In genomic region chr7:142060931-142061565, GRCm38 (mm10) we compare ENCODE assay signal across 8 mouse cellular contexts. TPM values are rescaled to one million over a fixed set of nuclear protein-coding genes. Genes with fewer than 3 reads are reported as not detected.
DNase-seq lines count a peak whose midpoint lies in the region; ATAC-seq and TF ChIP-seq lines count a peak whose summit lies in the region.

Mob2 (minus strand) TSS chr7:142061065.

- no peaks in the 10 kb centered on the region for H3K9me3 ChIP-seq in G1E (replicated peaks)
- H3K9me3 ChIP-seq in forebrain, postnatal 0 days (ENCODE audit: low read length) = no peaks in the 10 kb centered on the region
- no peaks in the 10 kb centered on the region for H3K9me3 ChIP-seq in neural tube, embryonic 14.5 days (ENCODE audit: control insufficient read depth, low read length)

- WGBS in cerebellum, adult 2 months = under 1% methylated on average over 48 of the region's 49 CpGs
- WGBS in forebrain, postnatal 0 days = under 1% methylated on average over 48 of the region's 49 CpGs
- WGBS in neural tube, embryonic 14.5 days = under 1% methylated on average over 45 of the region's 49 CpGs

- peak; percentile 86 for DNase-seq in G1E (ENCODE audit: low spot score)
- DNase-seq in cerebellum, adult 2 months = peak; percentile 94
- DNase-seq in forebrain, postnatal 0 days = peak; percentile 87
- peak; percentile 94 to 95 for DNase-seq in heart, postnatal 36 days
- peak; percentile 87 to 91 for DNase-seq in layer of hippocampus, adult 18-20 months (ENCODE audit: low spot score in 2 of 2)
- DNase-seq in lung, adult 18-20 months = peak; percentile 91 to 92

- peaks cover 31% of the 10 kb centered on the region for H3K36me3 ChIP-seq in G1E (replicated peaks)
- peaks cover 5% of the 10 kb centered on the region; the same call in 1 of the 2 replicates for H3K36me3 ChIP-seq in forebrain, postnatal 0 days (ENCODE audit: insufficient read depth)
- no peaks in the 10 kb centered on the region for H3K36me3 ChIP-seq in neural tube, embryonic 14.5 days (ENCODE audit: control insufficient read depth, insufficient read depth, low read length)
- no peaks in the 10 kb centered on the region for H3K36me3 ChIP-seq in testis, adult 2 months (ENCODE audit: control insufficient read depth, insufficient read depth, low read length)

- peak; percentile 87 for ATAC-seq in G1E (ENCODE audit: extremely low read depth, insufficient number of reproducible peaks, low FRiP score, poor library complexity, severe bottlenecking)
- ATAC-seq in forebrain, postnatal 0 days = peak; percentile 98
- peak; percentile 96 for ATAC-seq in neural tube, embryonic 14.5 days (ENCODE audit: low read depth)

- intact Hi-C loops in heart, postnatal 36 days (cut with DNase I) = loop anchor here (2.0 to 5.0 kb wide), 3 partner anchors 20 to 44 kb away; partner anchors contain the start of gene Dusp8

- H3K27ac ChIP-seq in cerebellum, adult 2 months (ENCODE audit: insufficient read depth, low read length) = peak within 1 kb of the TSS; percentile 69
- H3K27ac ChIP-seq in forebrain, postnatal 0 days (ENCODE audit: low read depth, low read length) = peak within 1 kb of the TSS; percentile 67
- peak within 1 kb of the TSS; percentile 63 for H3K27ac ChIP-seq in neural tube, embryonic 14.5 days (ENCODE audit: low read depth, low read length)
- peak within 1 kb of the TSS; percentile 71 for H3K27ac ChIP-seq in testis, adult 2 months (ENCODE audit: control insufficient read depth, insufficient read depth, low read depth, low read length)

- peak within 1 kb of the TSS; percentile 89 for H3K4me3 ChIP-seq in G1E (ENCODE audit: low read depth, low read length)
- H3K4me3 ChIP-seq in cerebellum, adult 2 months (replicated peaks; ENCODE audit: insufficient read depth, low read depth, low read length) = peak within 1 kb of the TSS; percentile 68
- peak within 1 kb of the TSS; percentile 87 for H3K4me3 ChIP-seq in forebrain, postnatal 0 days (ENCODE audit: low read depth, low read length)
- H3K4me3 ChIP-seq in neural tube, embryonic 14.5 days (ENCODE audit: low read depth, low read length) = peak within 1 kb of the TSS; percentile 94
- peak within 1 kb of the TSS; percentile 93 for H3K4me3 ChIP-seq in testis, adult 2 months (ENCODE audit: control insufficient read depth, low read depth, low read length)

- no peak for TF ChIP-seq CTCF in G1E (IDR thresholded peaks at IDR 0.05; ENCODE audit: low read depth, low read length)
- no peak for TF ChIP-seq CTCF in cerebellum, adult 2 months (IDR thresholded peaks at IDR 0.05; ENCODE audit: borderline replicate concordance, insufficient read depth, low read depth, low read length)
- no peak for TF ChIP-seq CTCF in forebrain, postnatal 0 days (IDR thresholded peaks at IDR 0.05; ENCODE audit: low read depth)
- TF ChIP-seq CTCF in testis, adult 2 months (IDR thresholded peaks at IDR 0.05; ENCODE audit: control insufficient read depth, insufficient read depth, insufficient replicate concordance, low read depth, low read length) = no peak

- H3K27me3 ChIP-seq in G1E (ENCODE audit: insufficient read depth, low read length) = peaks cover 3% of the 10 kb centered on the region; the same call in 1 of the 2 replicates
- no peaks in the 10 kb centered on the region for H3K27me3 ChIP-seq in cerebellum, adult 2 months (ENCODE audit: control insufficient read depth, insufficient read depth, low read length)
- H3K27me3 ChIP-seq in forebrain, postnatal 0 days (ENCODE audit: insufficient read depth, low read length) = no peaks in the 10 kb centered on the region; the same call in 1 of the 2 replicates
- H3K27me3 ChIP-seq in neural tube, embryonic 14.5 days (ENCODE audit: control insufficient read depth, insufficient read depth, low read length) = no peaks in the 10 kb centered on the region
- no peaks in the 10 kb centered on the region for H3K27me3 ChIP-seq in testis, adult 2 months (ENCODE audit: control insufficient read depth, insufficient read depth, low read length)

- H3K9ac ChIP-seq in forebrain, postnatal 0 days = peak within 1 kb of the TSS; percentile 69
- peak within 1 kb of the TSS; percentile 86 for H3K9ac ChIP-seq in neural tube, embryonic 14.5 days (replicated peaks; ENCODE audit: low read depth, low read length)

- H3K4me1 ChIP-seq in G1E (ENCODE audit: insufficient read depth, low read depth, low read length) = peaks cover 39% of the 10 kb centered on the region
- peaks cover 18% of the 10 kb centered on the region for H3K4me1 ChIP-seq in cerebellum, adult 2 months (ENCODE audit: control insufficient read depth, insufficient read depth, low read length)
- peaks cover 10% of the 10 kb centered on the region for H3K4me1 ChIP-seq in forebrain, postnatal 0 days (ENCODE audit: insufficient read depth)
- H3K4me1 ChIP-seq in neural tube, embryonic 14.5 days (ENCODE audit: control insufficient read depth, insufficient read depth, low read length) = peaks cover 14% of the 10 kb centered on the region
- peaks cover 3% of the 10 kb centered on the region for H3K4me1 ChIP-seq in testis, adult 2 months (ENCODE audit: control insufficient read depth, insufficient read depth, low read length)

- peak within 1 kb of the TSS; percentile 87 for H3K4me2 ChIP-seq in forebrain, postnatal 0 days (ENCODE audit: low read depth)
- peak within 1 kb of the TSS; percentile 96 for H3K4me2 ChIP-seq in neural tube, embryonic 14.5 days (ENCODE audit: low read depth, low read length)

- TF ChIP-seq POLR2A in cerebellum, adult 2 months (IDR thresholded peaks at IDR 0.05; ENCODE audit: borderline replicate concordance, insufficient read depth, low read length) = peak; percentile 95
- peak; percentile 92 for TF ChIP-seq POLR2A in testis, adult 2 months (IDR thresholded peaks at IDR 0.05; ENCODE audit: control insufficient read depth, low read depth, low read length)

RNA-seq across cellular contexts. Expression of gene Mob2, which starts in this region (rescaled TPM):
- total RNA-seq in G1E (2014; fragmentation: Nextera tagmentation) (23.3 and 25.9 TPM in 2 replicates), G1E (2017) (33.9 and 41.5 TPM in 2 replicates)
- polyA plus RNA-seq in G1E (2012) = 36.3 and 37.1 TPM in 2 replicates
- polyA plus RNA-seq in cerebellum, adult 2 months (2012; rRNA removed) = 67.5 and 73.4 TPM in 2 replicates
- 37.8 and 42.5 TPM in 2 replicates for total RNA-seq in forebrain, postnatal 0 days (2014; rRNA removed)
- 39.8 and 39.9 TPM in 2 replicates for polyA plus RNA-seq in forebrain, postnatal 0 days (2015; fragmentation: Nextera tagmentation; extraction: Ambion mirVana)
- total RNA-seq in heart, postnatal 36 days (2021) = 10 to 100 TPM; 43.6 to 43.8 TPM
- 10 to 100 TPM; 29.0 to 32.0 TPM for total RNA-seq in layer of hippocampus, adult 18-20 months (2021)
- polyA plus RNA-seq in neural tube, embryonic 14.5 days (2014; fragmentation: Nextera tagmentation; extraction: Ambion mirVana) = 50.5 and 53.5 TPM in 2 replicates
- polyA plus RNA-seq in testis, adult 2 months (2012; rRNA removed) = 19.4 and 21.3 TPM in 2 replicates

Comparison
In these comparisons a context has a peak if more than half of its experiments do, and no peak if none do; other contexts are left out.
1. Peak in every context shown above with its lines: DNase-seq, ATAC-seq, H3K4me3 ChIP-seq and H3K27ac ChIP-seq.